Comparison of ENCODE assay signal across 24 mouse cellular contexts in genomic region chr4:135191604-135192003, GRCm38 (mm10).
DNase-seq lines count a peak whose midpoint lies in the region; ATAC-seq and TF ChIP-seq lines count a peak whose summit lies in the region.
"Had no signal": no experiment of that assay in that cellular context is flagged by ENCODE, and none has a peak within 500 bp of the region (broad histone marks: within the 10 kb centered on the region; RNA-seq: fewer than 3 reads in every experiment).

No protein-coding gene starts in this region.

- no peak overlapping the region for H3K9ac ChIP-seq in hindbrain, embryonic 16.5 days (ENCODE audit: low read depth, low read length)
- H3K9ac ChIP-seq: embryonic facial prominence, embryonic 13.5 days; forebrain, embryonic 13.5 days; forebrain, embryonic 15.5 days; forebrain, postnatal 0 days had no signal

- DNase-seq in 3134 (ENCODE audit: extremely low read depth, insufficient read length, low spot score) (peak; percentile 93), 3T3-L1 (ENCODE audit: low read depth, low spot score) (peak; percentile 78)
- DNase-seq in Muller cell, postnatal 12 days (ENCODE audit: inconsistent ontology term), result peak; percentile 60
- DNase-seq in gastrocnemius, postnatal 10 days, result no peak
- no peak for DNase-seq in urinary bladder, adult 18-20 months (ENCODE audit: low spot score in 2 of 2)
- DNase-seq: adrenal gland, adult 8-10 months; adrenal gland, postnatal 14 days; adrenal gland, postnatal 36 days; cerebellum, adult 11-12 months; cerebellum, adult 2 months; cerebellum, adult 9-10 months; cerebellum, postnatal 10 days; cerebellum, postnatal 25 days; forebrain, postnatal 0 days had no signal

- no peaks in the 10 kb centered on the region for H3K4me1 ChIP-seq in hindbrain, embryonic 16.5 days (ENCODE audit: control insufficient read depth, insufficient read depth, low read depth, low read length)
- H3K4me1 ChIP-seq: embryonic facial prominence, embryonic 13.5 days; forebrain, embryonic 13.5 days; forebrain, embryonic 15.5 days had no signal

- H3K27ac ChIP-seq in hindbrain, embryonic 16.5 days (ENCODE audit: low read depth, low read length), result no peak overlapping the region
- H3K27ac ChIP-seq: embryonic facial prominence, embryonic 13.5 days; forebrain, embryonic 13.5 days; forebrain, embryonic 15.5 days had no signal

- ATAC-seq in hindbrain, embryonic 16.5 days, result no peak
- ATAC-seq: activated CD4-positive, CD25-positive, alpha-beta regulatory T cell, adult 4 months; CD4-positive, CD25-positive, alpha-beta regulatory T cell, adult 4 months; forebrain, embryonic 13.5 days; forebrain, embryonic 15.5 days; forebrain, postnatal 0 days; Patski had no signal

- no peak overlapping the region for H3ac ChIP-seq in myocyte (ENCODE audit: control insufficient read depth, insufficient read length)

- 77% methylated on average over 11 of the region's 11 CpGs for WGBS in hindbrain, embryonic 16.5 days

- TF ChIP-seq POLR2A in myocyte (IDR thresholded peaks at IDR 0.05; ENCODE audit: insufficient read length, low read depth), result no peak

- no peaks in the 10 kb centered on the region for H3K36me3 ChIP-seq in myocyte (ENCODE audit: control insufficient read depth, insufficient read depth)
- no peaks in the 10 kb centered on the region for H3K36me3 ChIP-seq in hindbrain, embryonic 16.5 days (ENCODE audit: control insufficient read depth, insufficient read depth, low read length)
- H3K36me3 ChIP-seq: embryonic facial prominence, embryonic 13.5 days; forebrain, embryonic 15.5 days; G1E had no signal

- H3K4me3 ChIP-seq in myocyte, result no peak overlapping the region
- H3K4me3 ChIP-seq in hindbrain, embryonic 16.5 days (ENCODE audit: low read length), result no peak overlapping the region
- H3K4me3 ChIP-seq: embryonic facial prominence, embryonic 13.5 days; forebrain, embryonic 13.5 days; forebrain, embryonic 15.5 days had no signal

- H3K27me3 ChIP-seq in myocyte (ENCODE audit: control insufficient read depth, insufficient read depth, insufficient read length), result no peaks in the 10 kb centered on the region
- H3K27me3 ChIP-seq in hindbrain, embryonic 16.5 days (replicated peaks; ENCODE audit: control insufficient read depth, insufficient read depth, low read length), result no peaks in the 10 kb centered on the region
- H3K27me3 ChIP-seq: CH12.LX; forebrain, embryonic 13.5 days; forebrain, embryonic 15.5 days; Patski had no signal

- H3K79me2 ChIP-seq in myocyte (ENCODE audit: control insufficient read depth, insufficient read depth), result no peaks in the 10 kb centered on the region

- no peaks in the 10 kb centered on the region for H3K9me3 ChIP-seq in hindbrain, embryonic 16.5 days (ENCODE audit: control insufficient read depth, low read length)
- H3K9me3 ChIP-seq: forebrain, embryonic 15.5 days had no signal

- peak overlapping the region; percentile 51 for H3K4me2 ChIP-seq in myocyte (ENCODE audit: low read depth)
- no peak overlapping the region for H3K4me2 ChIP-seq in hindbrain, embryonic 16.5 days (ENCODE audit: low read length)
- H3K4me2 ChIP-seq: embryonic facial prominence, embryonic 13.5 days; forebrain, embryonic 13.5 days; forebrain, embryonic 15.5 days had no signal

TF ChIP-seq in myocyte, 11 proteins besides CTCF, POLR2A, EP300 and RAD21:
- TF ChIP-seq SRF (IDR thresholded peaks at IDR 0.05; ENCODE audit: control insufficient read depth, insufficient read length, low read depth) (no peak), E2F4 (IDR thresholded peaks at IDR 0.05; ENCODE audit: insufficient read depth) (no peak), POLR2AphosphoS2 (IDR thresholded peaks at IDR 0.05; ENCODE audit: insufficient read length, low read depth) (no peak), TCF12 (IDR thresholded peaks at IDR 0.05; ENCODE audit: insufficient read depth, poor library complexity, severe bottlenecking) (peak; percentile 70), CEBPB (IDR thresholded peaks at IDR 0.05; ENCODE audit: insufficient read depth, poor library complexity, severe bottlenecking) (no peak), MYOG (IDR thresholded peaks at IDR 0.05; ENCODE audit: control insufficient read depth in 1 of 3, insufficient read depth in 1 of 3, insufficient read length in 2 of 3, low read depth in 2 of 3) (peak in 2 of 3 experiments; percentile 58 to 89), MAX (IDR thresholded peaks at IDR 0.05; ENCODE audit: low read depth) (no peak), MYOD1 (IDR thresholded peaks at IDR 0.05; ENCODE audit: control insufficient read depth in 1 of 3, insufficient read length in 2 of 3, low read depth in 2 of 3) (peak in 2 of 3 experiments; percentile 56 to 72), REST (IDR thresholded peaks at IDR 0.05; ENCODE audit: insufficient read depth, insufficient read length) (no peak), USF1 (IDR thresholded peaks at IDR 0.05; ENCODE audit: low read depth) (no peak), TCF3 (IDR thresholded peaks at IDR 0.05; ENCODE audit: insufficient read length, low read depth) (peak; percentile 64)

Comparison
In these comparisons a context has a peak if more than half of its experiments do, and no peak if none do; other contexts are left out.
1. DNase-seq: peak in 3134 (single experiment), 3T3-L1 (single experiment) and Muller cell, postnatal 12 days (single experiment); none in gastrocnemius, postnatal 10 days (single experiment) and urinary bladder, adult 18-20 months (0 of 2).